Mouse (Mus musculus) left cerebral cortex, postnatal 14 days (tissue): ENCODE data around the gene Taok3. TPM values are rescaled to one million over a fixed set of nuclear protein-coding genes. Genes with fewer than 3 reads are reported as not detected.

Experiments
- DNase-seq, 2 experiments: peaks; one replicate each; pipeline ENCODE4 v3.0.0; 2021 to 2022; ENCODE audit warnings: low spot score in 2 of 2, mixed read lengths in 1 of 2
- intact Hi-C: fragments of 180-260 bp; cut with DNase I; formaldehyde crosslinking; loops from one replicate; pipeline ENCODE4 v1.15.1; 2025
- total RNA-seq, 2 experiments: library from RNA; stranded (reverse); gene quantifications; 2 replicates each; pipeline ENCODE4 v1.2.3; 2021

Gene Taok3
- total RNA-seq, 2 experiments from 2014 or later = 62.8 to 66.1 TPM

DNA sequence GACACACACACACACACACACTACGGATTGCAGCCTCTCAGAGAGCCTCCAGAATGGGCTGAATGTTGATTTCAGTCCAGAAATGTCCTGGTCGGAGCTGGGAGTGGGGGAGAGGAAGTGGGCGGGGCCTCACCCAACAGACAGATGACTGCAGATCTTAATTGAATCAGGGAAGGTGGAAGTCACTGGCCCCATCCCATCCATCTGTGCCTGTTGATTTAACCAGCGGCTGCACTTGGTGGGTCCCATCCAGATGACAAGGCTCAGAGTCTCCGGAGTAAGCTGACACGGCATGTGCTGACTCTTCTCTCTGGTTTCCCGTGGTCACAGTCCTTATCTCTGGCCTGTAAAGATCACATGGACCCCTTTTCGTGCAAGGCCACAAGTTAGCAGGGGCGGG, 15.9 kb downstream of the Taok3 start:
- intact Hi-C loops = no loop called here

DNA sequence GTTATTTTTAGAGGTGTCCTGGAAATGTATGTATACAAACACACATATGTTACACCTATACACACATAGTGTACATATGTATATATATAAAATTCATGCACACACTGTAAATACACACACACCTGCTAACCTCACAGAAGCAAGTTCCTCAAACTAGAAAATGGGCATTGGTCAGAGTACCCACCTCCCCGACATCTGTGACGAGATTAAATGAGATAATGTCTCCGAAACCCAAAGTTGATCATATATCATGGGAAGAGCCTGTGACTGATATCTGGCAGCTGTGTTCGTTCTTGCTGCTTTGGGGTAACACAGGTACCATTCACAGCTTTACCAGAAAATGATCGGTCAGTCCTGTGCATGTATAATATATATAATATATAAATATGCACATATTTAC, 16.6 kb downstream of the Taok3 start:
- intact Hi-C loops = no loop called here
- no peak for DNase-seq

More for the DNA sequence above, 15.9 kb downstream of the Taok3 start:
- DNase-seq = no peak

- intact Hi-C loops = no loop called here
- no peak for DNase-seq
Measured at GRCm38 (mm10) chr5:117137011-117137410, 17.1 kb downstream of the Taok3 start.

DNA sequence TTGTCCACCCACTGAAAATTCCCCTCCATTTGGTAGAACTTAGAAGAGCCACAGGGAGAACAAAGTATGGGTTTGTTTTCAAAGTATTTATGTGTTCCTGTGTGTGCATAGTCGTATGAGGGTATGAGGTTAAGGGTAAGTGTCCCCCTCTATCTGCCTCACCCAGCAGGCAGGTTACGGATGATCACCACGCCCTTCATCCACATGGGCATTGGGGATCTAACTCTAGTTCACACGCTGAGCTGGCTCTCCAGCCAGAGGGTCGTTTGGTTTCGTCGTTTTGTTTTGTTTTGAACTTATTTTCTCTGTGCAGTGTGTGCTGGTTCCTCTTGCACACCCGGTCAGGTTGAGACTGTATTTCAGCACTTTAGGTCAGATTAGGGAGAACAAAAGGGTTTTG, 17.7 kb downstream of the Taok3 start:
- DNase-seq = no peak
- intact Hi-C loops = no loop called here

GRCm38 (mm10) chr5:117138295-117138988, 18.5 kb downstream of the Taok3 start:
- intact Hi-C loops = no loop called here

DNA sequence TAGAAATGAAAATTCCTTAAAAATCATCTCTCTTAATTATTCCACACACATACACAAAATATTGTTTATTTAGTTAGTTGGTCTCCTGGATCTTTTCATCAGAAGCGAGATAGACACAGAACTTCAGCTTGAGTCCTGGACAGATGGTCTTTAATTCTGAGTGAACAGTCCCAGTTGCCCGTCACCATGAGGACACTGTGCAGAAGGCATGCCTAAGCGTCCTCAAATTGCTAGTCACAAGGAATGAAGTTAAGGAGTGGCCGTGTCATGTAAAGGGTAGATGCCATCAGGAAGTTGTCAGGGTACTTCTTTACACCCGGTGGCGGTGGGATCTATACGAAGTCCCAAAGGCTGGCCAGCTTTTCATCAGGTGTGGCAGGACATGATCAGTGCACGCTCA, 19.9 kb downstream of the Taok3 start:
- no peak for DNase-seq
- intact Hi-C loops = no loop called here

More at GRCm38 (mm10) chr5:117138295-117138988, 18.5 kb downstream of the Taok3 start:
- DNase-seq = no peak

DNA sequence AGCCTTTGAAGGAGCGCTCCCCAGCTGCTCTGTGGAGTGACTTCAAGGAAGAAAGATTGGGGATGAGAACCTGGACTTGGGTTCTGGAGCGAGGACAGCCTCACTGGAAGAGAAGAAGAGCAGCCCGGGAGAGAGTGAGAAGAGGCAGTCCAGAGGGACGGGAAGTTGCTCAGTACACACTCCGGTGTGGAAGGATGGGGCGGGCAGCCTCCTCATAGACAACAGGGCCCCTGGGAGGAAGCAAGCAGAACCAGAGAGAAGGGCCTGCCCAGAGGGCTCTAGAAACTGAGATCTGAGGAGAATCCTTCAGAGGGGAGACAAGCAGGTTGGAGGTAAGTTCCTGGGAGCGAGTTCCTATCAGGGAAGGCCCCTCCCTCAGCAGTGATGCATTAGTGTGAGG, 20.4 kb downstream of the Taok3 start:
- intact Hi-C loops = no loop called here
- no peak for DNase-seq

GRCm38 (mm10) chr5:117143721-117144135, 23.8 kb downstream of the Taok3 start:
- peak in 1 of 2 experiments; percentile 59 for DNase-seq
- intact Hi-C loops = no loop called here

DNA sequence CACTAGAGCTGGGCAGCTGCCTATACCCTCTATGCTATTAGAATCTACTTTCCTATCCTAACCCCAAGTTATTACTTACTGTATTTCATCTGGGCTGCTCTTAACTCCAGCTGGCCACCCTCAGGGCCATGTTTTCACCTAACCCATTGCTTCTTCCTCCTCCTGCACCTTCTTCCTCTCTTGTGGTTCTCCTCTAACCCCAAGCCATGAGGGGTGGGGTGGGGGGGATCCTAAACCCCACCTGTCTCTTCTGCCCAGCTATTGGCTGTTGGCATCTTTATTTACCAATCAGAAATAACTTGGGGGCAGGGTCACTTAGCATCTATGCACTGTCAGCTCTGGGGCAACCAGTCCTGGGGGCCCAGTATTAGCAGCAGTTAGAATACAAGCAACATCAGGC, 26.2 kb downstream of the Taok3 start:
- intact Hi-C loops = no loop called here
- DNase-seq = no peak

DNA sequence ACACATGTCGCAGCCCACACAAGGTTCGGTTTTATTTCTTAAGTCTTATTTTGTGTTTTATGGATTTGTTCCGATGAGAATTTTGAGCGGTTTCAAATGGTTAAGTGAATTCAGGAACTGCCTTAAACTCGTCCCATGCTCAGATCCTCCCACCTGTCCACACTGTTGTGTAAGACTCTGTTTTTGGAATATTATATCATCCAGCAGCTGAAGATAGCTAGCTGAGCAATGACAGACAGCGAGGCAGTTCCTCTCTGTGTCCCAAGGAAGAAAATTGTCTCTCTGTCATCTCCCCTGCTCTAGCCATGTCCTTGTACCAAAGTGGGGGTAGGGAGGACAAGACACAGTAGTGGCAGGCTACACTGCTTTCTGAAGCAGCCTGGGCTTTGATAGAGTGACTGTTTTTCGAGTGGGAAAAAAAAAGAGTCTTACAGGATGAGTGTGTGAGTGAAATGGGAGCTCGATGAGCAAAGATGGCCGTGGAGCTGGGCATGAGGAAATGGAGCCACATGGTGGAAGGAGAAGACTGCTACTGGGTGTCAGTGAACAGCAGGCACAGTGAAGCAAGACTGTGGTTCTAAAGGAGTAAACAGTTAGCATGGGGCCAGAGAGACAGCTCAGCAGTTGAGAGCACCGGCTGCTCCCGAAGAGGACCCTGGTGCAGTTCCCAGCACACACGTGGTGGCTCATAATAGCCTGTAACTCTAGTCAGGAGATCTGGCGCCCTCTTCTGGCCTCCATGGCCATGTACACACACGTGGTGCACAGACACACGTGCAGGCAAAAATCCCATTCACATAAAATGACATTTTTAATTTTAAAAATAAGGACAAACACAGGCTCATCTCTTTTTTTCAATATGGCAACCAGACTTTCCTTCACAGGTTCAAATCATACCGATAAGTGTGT, 27.5 kb downstream of the Taok3 start:
- DNase-seq = peak; percentile 38 to 81
- intact Hi-C loops = no loop called here

- intact Hi-C loops = no loop called here
- DNase-seq = no peak
Measured at GRCm38 (mm10) chr5:117149054-117149942, 29.4 kb downstream of the Taok3 start.

DNA sequence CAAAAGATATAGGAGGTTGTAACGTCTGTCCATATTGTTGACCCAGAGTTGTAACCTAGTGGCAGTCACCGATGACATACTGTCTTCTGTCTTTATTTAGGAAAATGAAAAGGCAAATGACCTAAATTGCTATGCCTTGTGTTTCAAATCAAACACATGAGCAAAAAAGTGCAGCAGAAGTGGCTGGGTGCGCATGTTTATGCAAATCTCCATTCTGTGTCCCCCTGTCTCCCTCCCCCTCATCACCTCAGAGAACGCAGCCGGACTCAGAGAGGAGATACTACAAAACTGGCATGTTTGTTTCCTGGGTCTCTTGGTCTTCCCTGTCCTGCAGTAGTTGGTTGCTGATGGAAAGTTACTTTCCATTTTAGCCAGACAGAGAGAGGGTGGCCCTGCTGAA, 30.1 kb downstream of the Taok3 start:
- DNase-seq = no peak
- intact Hi-C loops = no loop called here

DNA sequence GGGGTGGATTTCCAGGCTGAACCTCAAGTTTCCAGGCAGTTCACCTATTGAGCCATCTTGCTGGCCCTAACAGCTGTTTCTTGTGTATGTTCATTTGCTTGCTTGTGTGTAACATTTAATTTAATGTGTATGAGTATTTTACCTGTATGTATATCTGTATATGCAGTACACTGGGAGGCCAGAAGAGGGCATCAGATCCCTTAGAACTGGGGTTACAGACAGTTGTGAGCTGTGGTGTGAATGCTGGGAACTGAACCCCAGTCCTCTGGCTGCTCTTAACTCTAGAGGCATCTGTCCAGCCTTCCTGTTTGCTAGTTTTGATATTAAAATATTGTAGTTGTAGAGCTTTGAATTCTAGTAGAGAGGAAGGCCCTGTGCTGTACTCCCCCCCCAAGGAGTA, 33.0 kb downstream of the Taok3 start:
- intact Hi-C loops = no loop called here
- DNase-seq = no peak

DNA sequence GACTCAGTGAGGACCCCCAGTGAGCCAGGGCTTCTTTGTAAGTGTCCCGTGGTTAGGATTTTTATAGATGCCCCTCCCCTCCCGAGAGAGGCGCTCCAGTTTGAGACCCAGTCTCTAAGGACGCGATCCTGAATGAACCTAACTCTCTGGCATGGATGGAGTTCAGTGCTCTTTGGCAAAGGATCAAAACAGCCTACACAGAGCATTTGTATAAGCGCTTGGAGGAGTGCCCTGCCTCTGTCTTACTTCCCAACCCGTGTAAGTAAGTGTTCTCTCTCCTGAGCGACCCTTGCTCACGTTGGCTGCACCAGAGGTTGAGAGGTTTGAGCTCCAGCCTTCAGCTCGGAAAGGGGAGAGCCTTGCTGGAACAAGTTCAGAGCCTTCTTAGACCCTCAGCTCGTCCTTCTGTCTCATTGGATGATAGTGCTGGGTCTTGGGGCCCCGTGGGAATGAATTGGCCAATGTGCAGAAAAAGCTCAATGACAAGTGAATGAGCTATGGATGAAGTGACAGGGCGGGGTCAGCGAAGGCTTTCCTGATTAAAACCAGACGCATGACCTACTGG, 33.7 kb downstream of the Taok3 start:
- intact Hi-C loops = no loop called here
- DNase-seq = no peak

GRCm38 (mm10) chr5:117158335-117159018, 38.5 kb downstream of the Taok3 start:
- DNase-seq = no peak
- intact Hi-C loops = no loop called here

DNA sequence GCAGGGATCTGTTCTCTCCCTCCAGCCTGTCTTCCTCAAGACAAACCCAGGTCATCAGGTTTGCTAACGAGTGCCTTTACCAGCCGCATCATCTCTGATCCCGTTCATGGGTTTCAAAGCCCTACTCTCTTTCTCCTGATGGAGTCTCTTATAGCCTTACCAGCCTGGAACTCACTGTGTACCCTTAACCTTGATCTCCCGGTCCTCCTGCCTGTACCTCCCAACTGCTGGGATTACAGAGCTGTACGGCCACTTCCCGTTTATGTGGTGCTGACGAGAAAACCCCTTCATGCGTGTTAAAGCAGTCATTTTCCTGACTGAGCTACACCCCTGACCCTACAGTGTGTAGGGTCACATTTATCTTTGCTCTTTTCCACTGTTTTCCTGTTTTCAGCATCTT, 39.4 kb downstream of the Taok3 start:
- intact Hi-C loops = no loop called here
- DNase-seq = no peak

DNA sequence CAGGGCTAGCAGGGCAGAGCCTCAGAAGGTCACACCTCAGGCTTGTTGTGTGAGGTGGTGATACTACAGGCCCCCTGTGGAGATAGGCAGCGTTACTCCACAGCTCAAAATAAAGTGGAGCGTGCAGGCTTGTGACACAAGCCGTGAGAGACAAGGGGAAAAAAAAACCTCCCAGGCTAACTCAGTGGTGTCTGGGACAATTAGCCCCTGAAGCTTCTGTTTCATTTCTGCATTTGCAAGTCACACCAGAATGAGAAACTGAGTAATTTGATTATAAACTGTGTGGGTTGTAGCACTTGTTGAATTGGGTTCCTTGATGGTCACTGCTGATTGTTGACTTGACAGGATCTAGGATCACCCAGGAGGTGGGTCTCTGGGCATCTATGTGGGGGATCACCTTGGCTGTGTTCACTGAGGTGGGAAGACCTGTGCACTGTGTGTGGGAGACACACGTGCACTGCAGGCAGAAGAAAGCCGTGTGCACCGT, 39.9 kb downstream of the Taok3 start:
- no peak for DNase-seq
- intact Hi-C loops = no loop called here

DNA sequence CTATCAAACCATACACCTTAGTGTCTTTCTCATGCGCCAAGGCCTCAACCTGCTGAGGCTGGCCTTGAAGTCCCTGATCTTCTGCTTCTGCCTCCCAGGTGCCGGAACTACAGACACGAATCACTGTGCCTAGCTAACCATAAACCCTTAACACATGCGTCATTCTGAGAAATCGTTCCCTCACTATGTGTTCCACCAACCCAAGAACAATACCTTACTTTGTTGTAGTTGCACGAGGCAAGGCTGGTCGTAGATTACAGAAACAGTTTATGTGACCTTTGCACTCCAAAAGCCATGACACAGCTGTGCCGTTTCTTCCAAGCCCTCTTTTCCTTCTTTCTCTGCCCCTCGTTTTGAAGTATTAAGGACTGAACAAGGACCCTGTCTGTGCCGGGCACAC, 40.6 kb downstream of the Taok3 start:
- intact Hi-C loops = no loop called here
- DNase-seq = no peak

- DNase-seq = no peak
- intact Hi-C loops = no loop called here
Measured at GRCm38 (mm10) chr5:117163790-117164189, 43.9 kb downstream of the Taok3 start.
